Mouse (Mus musculus): ENCODE measurements around the gene Fcho1. TPM values are rescaled to one million over a fixed set of nuclear protein-coding genes. Genes with fewer than 3 reads are reported as not detected.

The Fcho1 gene
- polyA plus RNA-seq, 1 experiment from 2014 or later: 38.4 TPM

DNA sequence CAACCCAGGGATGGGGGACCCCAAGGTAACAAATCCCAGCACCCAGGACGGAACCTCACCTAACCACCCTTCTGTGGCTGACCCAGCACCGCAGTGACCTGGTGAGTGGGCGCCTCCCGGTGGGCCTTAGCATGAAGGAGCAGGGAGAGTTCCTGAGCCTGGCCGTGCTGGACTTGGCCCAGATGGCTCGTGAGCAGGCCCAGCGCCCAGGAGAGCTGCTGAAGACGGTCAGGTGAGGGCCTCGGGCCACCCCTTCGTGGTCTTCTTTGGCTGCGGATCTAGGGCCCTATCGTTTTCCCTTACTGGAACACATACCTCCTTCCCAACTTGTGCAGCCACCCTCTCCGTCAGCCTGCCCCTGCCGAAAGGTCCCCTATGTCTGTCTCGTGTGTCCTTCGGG, 46.4 kb downstream of the Fcho1 start:
- no peak for ATAC-seq (ENCODE audit: low FRiP score, low read depth)
- 8% methylated on average over 16 of the region's 16 CpGs for WGBS
- H3K9ac ChIP-seq: no peak overlapping the region
- peaks cover 93% of the 10 kb centered on the region for H3K27me3 ChIP-seq (replicated peaks)
- no peak overlapping the region for H3K27ac ChIP-seq
- H3K4me3 ChIP-seq: no peak overlapping the region
- H3K36me3 ChIP-seq: no peaks in the 10 kb centered on the region
- peak overlapping the region; percentile 53 for H3K4me2 ChIP-seq (replicated peaks)
- H3K4me1 ChIP-seq: peaks cover 12% of the 10 kb centered on the region; the same call in 1 of the 2 replicates
- no peaks in the 10 kb centered on the region for H3K9me3 ChIP-seq

GRCm38 (mm10) chr8:71678216-71678615, 47.3 kb downstream of the Fcho1 start:
- Histone ChIP-seq H3K4me3 (0 out of 2 replicates have a peak overlapping the region, but pooled peaks have one; percentile 5), H3K9me3 (no peaks in the 10 kb centered on the region), H3K9ac (no peak overlapping the region), H3K4me1 (peaks cover 12% of the 10 kb centered on the region; the same call in 1 of the 2 replicates), H3K36me3 (no peaks in the 10 kb centered on the region), H3K27ac (no peak overlapping the region), H3K27me3 (replicated peaks) (peaks cover 88% of the 10 kb centered on the region), H3K4me2 (replicated peaks) (no peak overlapping the region)
- ATAC-seq (ENCODE audit: low FRiP score, low read depth): no peak
- WGBS: 51% methylated on average over 4 of the region's 4 CpGs

DNA sequence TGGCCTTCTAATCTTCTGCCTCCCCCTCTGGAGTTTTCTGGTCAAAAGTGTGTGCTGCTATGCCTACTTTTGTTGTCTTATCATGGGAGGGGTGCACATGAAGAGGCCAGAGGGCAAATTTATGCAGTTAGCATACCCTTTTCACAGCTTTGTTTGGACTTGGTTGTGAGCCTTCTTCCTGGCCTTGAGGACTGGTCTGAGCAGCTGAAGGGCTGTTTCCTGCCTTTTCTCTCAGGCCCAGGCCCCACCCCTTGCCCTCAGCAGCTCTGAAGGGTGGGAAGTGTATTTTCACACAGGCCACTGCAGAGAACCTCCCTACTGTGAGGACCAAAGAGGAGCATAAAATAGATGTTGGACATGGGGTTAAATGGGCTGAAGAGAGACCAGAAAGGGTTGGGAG, 48.0 kb downstream of the Fcho1 start:
- no peak overlapping the region for H3K4me3 ChIP-seq
- H3K9ac ChIP-seq: no peak overlapping the region
- H3K36me3 ChIP-seq: no peaks in the 10 kb centered on the region
- no peaks in the 10 kb centered on the region for H3K9me3 ChIP-seq
- H3K4me1 ChIP-seq: peaks cover 12% of the 10 kb centered on the region; the same call in 1 of the 2 replicates
- no peak overlapping the region for H3K4me2 ChIP-seq (replicated peaks)
- peaks cover 85% of the 10 kb centered on the region for H3K27me3 ChIP-seq (replicated peaks)
- H3K27ac ChIP-seq: no peak overlapping the region
- ATAC-seq (ENCODE audit: low FRiP score, low read depth): no peak

DNA sequence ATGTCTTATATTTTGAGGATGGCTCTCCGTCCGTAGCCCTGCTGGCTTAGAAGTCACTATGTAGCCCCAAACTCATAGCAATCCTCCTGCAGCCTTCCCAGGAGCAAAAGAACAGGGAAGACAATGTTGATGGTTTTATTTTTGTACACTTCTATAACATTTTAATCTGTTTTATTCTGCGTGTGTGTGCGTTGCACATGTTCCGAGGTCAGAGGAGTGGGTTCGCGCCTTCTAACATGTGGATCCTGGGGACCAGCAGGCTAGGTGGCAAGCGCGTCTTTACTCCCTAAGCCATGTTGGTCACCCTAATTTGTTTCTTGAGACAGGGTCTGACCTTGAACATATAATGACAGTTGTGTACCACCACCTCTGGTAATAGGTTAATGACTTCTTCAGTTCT, 48.7 kb downstream of the Fcho1 start:
- no peak overlapping the region for H3K27ac ChIP-seq
- H3K9ac ChIP-seq: no peak overlapping the region
- H3K36me3 ChIP-seq: no peaks in the 10 kb centered on the region
- no peak for ATAC-seq (ENCODE audit: low FRiP score, low read depth)
- H3K4me1 ChIP-seq: peaks cover 10% of the 10 kb centered on the region; the same call in 1 of the 2 replicates
- H3K4me3 ChIP-seq: no peak overlapping the region; the same call in 1 of the 2 replicates
- H3K9me3 ChIP-seq: no peaks in the 10 kb centered on the region
- H3K4me2 ChIP-seq (replicated peaks): peak overlapping the region; percentile 93
- peaks cover 81% of the 10 kb centered on the region for H3K27me3 ChIP-seq (replicated peaks)
- WGBS: 51% methylated on average over 9 of the region's 9 CpGs

DNA sequence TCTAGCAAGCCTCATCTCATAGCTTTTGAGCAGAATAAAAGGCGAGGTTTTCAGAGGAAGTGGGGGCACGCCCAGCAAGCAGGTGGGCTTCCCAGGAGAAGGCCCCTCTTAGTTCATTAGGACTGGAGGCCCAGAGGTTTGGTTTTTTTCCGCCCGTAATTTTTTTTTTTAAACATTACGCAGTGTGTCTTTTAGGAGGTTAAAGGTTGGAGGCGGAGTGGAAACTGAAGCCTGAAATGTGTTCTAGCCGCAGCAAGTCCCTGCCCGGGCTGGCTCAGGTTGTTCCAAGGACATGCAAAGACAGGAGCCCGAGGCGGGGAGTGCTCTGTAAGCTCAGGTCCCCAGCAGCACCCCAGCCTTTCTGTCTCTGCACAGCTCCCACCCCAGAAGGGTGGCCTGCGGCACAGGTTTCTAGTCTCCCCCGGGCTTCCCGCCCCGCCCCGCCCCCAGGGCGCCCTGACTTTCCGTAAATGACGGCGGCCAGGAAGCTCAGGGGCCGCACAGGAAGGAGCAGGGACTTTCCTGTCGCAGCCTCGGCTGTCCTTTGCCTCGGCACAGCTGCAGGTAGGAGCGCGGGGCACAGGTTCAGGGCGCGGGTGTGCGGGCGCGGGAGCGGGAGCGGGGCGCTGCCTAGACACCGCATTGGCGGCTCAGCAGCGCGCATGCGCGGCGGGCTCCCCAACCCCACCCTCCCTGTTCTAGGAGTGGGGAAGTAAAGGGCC, 49.3 kb downstream of the Fcho1 start, which contains the start of gene Jak3:
Gene Jak3 (plus strand): TSS at position 277 of the 722 bp plus-strand sequence.
- H3K4me2 ChIP-seq (replicated peaks): peak within 1 kb of the TSS; percentile 93
- WGBS: 2% methylated on average over 40 of the region's 40 CpGs
- no peak within 1 kb of the TSS for H3K27ac ChIP-seq
- H3K36me3 ChIP-seq: no peaks in the 10 kb centered on the region
- peaks cover 13% of the 10 kb centered on the region for H3K4me1 ChIP-seq
- peak; percentile 17; the same call in 1 of the 2 replicates for ATAC-seq (ENCODE audit: low FRiP score, low read depth)
- H3K4me3 ChIP-seq: peak within 1 kb of the TSS; percentile 61
- peak within 1 kb of the TSS; percentile 68 for H3K9ac ChIP-seq
- peaks cover 75% of the 10 kb centered on the region for H3K27me3 ChIP-seq (replicated peaks)
- H3K9me3 ChIP-seq: no peaks in the 10 kb centered on the region

- ATAC-seq (ENCODE audit: low FRiP score, low read depth): no peak
- H3K27ac ChIP-seq: no peak overlapping the region
- no peaks in the 10 kb centered on the region for H3K36me3 ChIP-seq
- H3K4me3 ChIP-seq: no peak overlapping the region
- WGBS: 30% methylated on average over 9 of the region's 9 CpGs
- H3K9ac ChIP-seq: no peak overlapping the region
- H3K27me3 ChIP-seq (replicated peaks): peaks cover 68% of the 10 kb centered on the region
- H3K4me2 ChIP-seq (replicated peaks): peak overlapping the region; percentile 93; the same call in 1 of the 2 replicates
- peaks cover 17% of the 10 kb centered on the region for H3K4me1 ChIP-seq
- no peaks in the 10 kb centered on the region for H3K9me3 ChIP-seq
Observed at GRCm38 (mm10) chr8:71675456-71676019, 50.0 kb downstream of the Fcho1 start.

DNA sequence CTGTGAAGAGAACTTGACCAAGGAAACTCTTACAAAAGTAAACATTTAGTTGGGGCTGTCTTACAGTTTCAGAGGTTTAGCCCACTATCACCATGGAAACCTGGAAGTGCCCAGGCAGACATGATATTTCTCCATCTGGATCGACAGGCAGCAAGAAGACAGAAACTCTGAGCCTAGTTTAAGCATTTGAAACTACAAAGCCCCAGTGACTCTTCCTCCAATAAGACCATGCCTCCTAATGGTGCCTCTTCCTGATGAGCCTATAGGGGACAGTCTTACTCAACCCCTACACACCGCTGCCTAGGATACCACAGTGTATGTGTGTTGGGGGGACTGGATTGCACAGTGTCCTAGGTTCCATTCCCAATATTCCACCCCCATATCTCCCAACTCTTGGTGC, 51.4 kb downstream of the Fcho1 start:
- Histone ChIP-seq H3K9me3 (no peaks in the 10 kb centered on the region), H3K36me3 (no peaks in the 10 kb centered on the region), H3K4me2 (replicated peaks) (no peak overlapping the region), H3K27me3 (replicated peaks) (peaks cover 59% of the 10 kb centered on the region), H3K4me1 (peaks cover 17% of the 10 kb centered on the region), H3K4me3 (no peak overlapping the region), H3K27ac (no peak overlapping the region), H3K9ac (no peak overlapping the region)
- WGBS: 70% methylated on average over 2 of the region's 2 CpGs
- ATAC-seq (ENCODE audit: low FRiP score, low read depth): no peak

DNA sequence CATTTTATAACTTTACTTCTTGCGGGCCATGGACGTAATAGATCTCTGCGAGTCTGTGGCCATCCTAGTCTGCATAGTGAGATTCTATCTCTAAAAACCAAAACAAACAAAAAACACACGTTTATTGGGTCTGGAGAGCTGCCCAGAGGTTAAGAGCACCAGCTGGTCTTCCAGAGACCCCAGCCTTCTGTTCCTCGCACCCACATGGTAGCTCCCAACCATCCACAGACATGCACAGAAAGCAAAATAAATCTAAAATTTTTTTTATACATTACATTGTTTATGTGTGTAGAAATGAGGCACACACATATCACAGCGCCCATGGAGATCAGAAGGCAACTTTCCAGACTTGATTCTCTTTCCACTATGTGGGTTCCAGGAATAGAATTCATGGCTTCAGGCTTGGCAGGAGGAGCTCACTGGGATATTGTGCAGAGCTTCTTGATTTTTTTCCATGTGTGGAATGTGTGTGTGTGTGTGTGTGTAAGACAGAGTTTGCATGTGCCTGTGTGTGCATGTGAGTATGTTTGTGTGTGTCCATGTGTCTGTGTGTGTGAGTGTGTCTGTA, 53.3 kb downstream of the Fcho1 start:
- 63% methylated on average over 6 of the region's 6 CpGs for WGBS
- Histone ChIP-seq H3K9me3 (no peaks in the 10 kb centered on the region), H3K27me3 (replicated peaks) (peaks cover 49% of the 10 kb centered on the region), H3K4me1 (peaks cover 33% of the 10 kb centered on the region), H3K27ac (no peak overlapping the region), H3K4me3 (peak overlapping the region; percentile 75; the same call in 1 of the 2 replicates), H3K9ac (0 out of 2 replicates have a peak overlapping the region, but pooled peaks have one; percentile 70), H3K4me2 (replicated peaks) (peak overlapping the region; percentile 90), H3K36me3 (no peaks in the 10 kb centered on the region)
- ATAC-seq (ENCODE audit: low FRiP score, low read depth): no peak

DNA sequence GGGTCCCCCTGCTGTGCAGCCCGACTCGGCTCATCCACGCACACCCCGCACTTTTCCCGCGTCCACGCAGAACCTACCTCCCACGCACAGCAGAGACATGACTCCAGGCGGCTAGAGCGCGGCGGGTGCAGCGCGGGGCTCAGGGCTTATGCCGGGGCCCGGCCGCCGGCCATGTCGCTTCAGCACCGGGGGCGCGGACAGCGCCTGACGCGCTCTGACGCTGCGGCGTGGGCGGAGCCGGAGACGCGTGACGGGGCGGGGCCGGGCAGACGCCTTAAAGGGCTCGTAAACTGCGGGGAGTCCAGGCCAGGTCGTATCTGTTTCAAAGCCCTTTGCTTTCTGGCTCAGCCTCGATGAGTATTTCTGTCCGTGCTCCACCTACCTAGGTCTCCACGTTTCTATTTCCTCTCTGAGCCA, 54.0 kb downstream of the Fcho1 start, which contains the start of gene Unc13a:
Gene Unc13a (minus strand): TSS at position 209 of the 417 bp plus-strand sequence.
- Histone ChIP-seq H3K9ac (peak within 1 kb of the TSS; percentile 70), H3K4me1 (peaks cover 37% of the 10 kb centered on the region), H3K27me3 (replicated peaks) (peaks cover 42% of the 10 kb centered on the region), H3K36me3 (no peaks in the 10 kb centered on the region), H3K4me3 (peak within 1 kb of the TSS; percentile 75), H3K4me2 (replicated peaks) (peak within 1 kb of the TSS; percentile 90), H3K9me3 (no peaks in the 10 kb centered on the region), H3K27ac (peak within 1 kb of the TSS; percentile 72)
- WGBS: 0% methylated on average over 42 of the region's 42 CpGs
- peak; percentile 66 for ATAC-seq (ENCODE audit: low FRiP score, low read depth)

GRCm38 (mm10) chr8:71670621-71671548, 54.6 kb downstream of the Fcho1 start:
- H3K36me3 ChIP-seq: no peaks in the 10 kb centered on the region
- H3K27ac ChIP-seq: peak overlapping the region; percentile 72
- no peaks in the 10 kb centered on the region for H3K9me3 ChIP-seq
- peak overlapping the region; percentile 90 for H3K4me2 ChIP-seq (replicated peaks)
- H3K4me3 ChIP-seq: peak overlapping the region; percentile 75
- peaks cover 39% of the 10 kb centered on the region for H3K4me1 ChIP-seq
- WGBS: under 1% methylated on average over 62 of the region's 64 CpGs
- ATAC-seq (ENCODE audit: low FRiP score, low read depth): peak; percentile 63
- peak overlapping the region; percentile 70 for H3K9ac ChIP-seq
- H3K27me3 ChIP-seq (replicated peaks): peaks cover 35% of the 10 kb centered on the region

GRCm38 (mm10) chr8:71670198-71670597, 55.3 kb downstream of the Fcho1 start:
- WGBS: 9% methylated on average over 10 of the region's 12 CpGs
- no peak overlapping the region for H3K27ac ChIP-seq
- peak; percentile 12 for ATAC-seq (ENCODE audit: low FRiP score, low read depth)
- peak overlapping the region; percentile 70 for H3K9ac ChIP-seq
- H3K27me3 ChIP-seq (replicated peaks): peaks cover 28% of the 10 kb centered on the region
- H3K4me3 ChIP-seq: peak overlapping the region; percentile 75
- peak overlapping the region; percentile 90 for H3K4me2 ChIP-seq (replicated peaks)
- H3K4me1 ChIP-seq: peaks cover 46% of the 10 kb centered on the region
- H3K36me3 ChIP-seq: no peaks in the 10 kb centered on the region
- H3K9me3 ChIP-seq: no peaks in the 10 kb centered on the region
